Mouse (Mus musculus): ENCODE measurements around the gene Smyd2.

- TF ChIP-seq POLR2A (IDR thresholded peaks at IDR 0.05; ENCODE audit: insufficient read depth, low read depth, low read length) (no peak), CTCF (IDR thresholded peaks at IDR 0.05) (no peak), EP300 (IDR thresholded peaks at IDR 0.05; ENCODE audit: insufficient read depth, low read depth, low read length) (no peak)
Observed at GRCm38 (mm10) chr1:189852051-189852450, 70.1 kb downstream of the Smyd2 start.

Data from heart, adult 2 months (tissue).